Mouse (Mus musculus) myocyte (in vitro differentiated cells): ENCODE measurements at regions not wholly inside any gene's neighbourhood (a gene's known extent, or its start where the extent isn't known, plus 50 kb on each side); places are given as distances from the start of the nearest gene placed in this dataset.

ENCODE experiments used
- POLR2A ChIP-seq: IDR thresholded peaks from one replicate; pipeline ENCODE4 v1.6.1; 2011; ENCODE audit warnings: low read depth, mild to moderate bottlenecking, control low read depth, moderate library complexity; ENCODE audit not compliant: insufficient read length
- SRF ChIP-seq: IDR thresholded peaks from one replicate; pipeline ENCODE4 v1.6.1; 2011; ENCODE audit warnings: low read depth; ENCODE audit not compliant: control insufficient read depth, insufficient read length
- TCF3 ChIP-seq: IDR thresholded peaks from one replicate; pipeline ENCODE4 v1.6.1; 2011; ENCODE audit warnings: low read depth, control low read depth; ENCODE audit not compliant: insufficient read length

DNA sequence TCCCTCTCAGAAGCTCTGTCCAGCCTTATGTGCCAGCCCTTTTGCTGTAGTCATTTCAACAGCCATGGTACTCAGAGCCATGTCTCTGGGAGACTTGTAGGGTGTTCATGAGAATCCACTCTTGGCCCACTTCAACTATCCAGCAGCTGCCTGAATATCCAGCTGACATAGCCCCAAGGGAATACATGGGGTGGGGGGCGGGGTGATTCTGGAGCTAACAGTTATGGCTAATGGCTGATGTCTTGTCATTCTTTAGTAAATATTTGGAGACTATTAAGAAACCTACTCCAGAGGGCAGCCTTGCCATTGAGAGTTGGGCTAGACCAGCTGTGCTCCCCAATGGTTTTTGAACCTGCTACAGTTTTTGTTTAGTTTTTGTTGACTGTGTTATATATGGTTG lies 96.0 kb upstream of the Gdnf start:
- TF ChIP-seq TCF3 (no peak), POLR2A (no peak), SRF (no peak)
